Mouse (Mus musculus) heart, embryonic 15.5 days (tissue): Measurements from ENCODE around the gene Nebl. TPM values are rescaled to one million over a fixed set of nuclear protein-coding genes. Genes with fewer than 3 reads are reported as not detected.
"Not testable (repeated sequence)": the region's sequence is repeated elsewhere in the genome, so short reads cannot be mapped to it uniquely, and the experiment has no call there.

Source experiments
- ATAC-seq: fragments of 200-750 bp; cut with Nextera tagmentation; replicated peaks from 2 replicates; pipeline ENCODE4 v1.8.0; 2017; ENCODE audit warnings: low read depth, moderate TSS enrichment; ENCODE audit not compliant: insufficient number of reproducible peaks, insufficient read depth, low FRiP score
- H3K27ac ChIP-seq: fragments of 300-500 bp; sonication (generic); 2 replicates; pipeline ENCODE4 v1.5.1; 2015; ENCODE audit warnings: mild to moderate bottlenecking, inconsistent platforms
- H3K27me3 ChIP-seq: fragments of 300-500 bp; sonication (generic); 2 replicates; pipeline ENCODE4 v1.6.1; 2015; ENCODE audit warnings: inconsistent platforms
- H3K36me3 ChIP-seq: fragments of 300-500 bp; sonication (generic); 2 replicates; pipeline ENCODE4 v1.6.1; 2015; ENCODE audit warnings: mild to moderate bottlenecking, inconsistent platforms
- H3K4me1 ChIP-seq: fragments of 300-500 bp; sonication (generic); replicated peaks from 2 replicates; pipeline ENCODE4 v1.6.1; 2015; ENCODE audit warnings: inconsistent platforms
- H3K4me2 ChIP-seq: fragments of 300-500 bp; sonication (generic); 2 replicates; pipeline ENCODE4 v1.6.1; 2015; ENCODE audit warnings: inconsistent platforms, mild to moderate bottlenecking, moderate library complexity
- H3K4me3 ChIP-seq: fragments of 300-500 bp; sonication (generic); 2 replicates; pipeline ENCODE4 v1.5.1; 2015; ENCODE audit warnings: mild to moderate bottlenecking, inconsistent platforms
- H3K9ac ChIP-seq: fragments of 300-500 bp; sonication (generic); 2 replicates; pipeline ENCODE4 v1.6.1; 2015; ENCODE audit warnings: mild to moderate bottlenecking, inconsistent platforms
- H3K9me3 ChIP-seq: fragments of 300-500 bp; sonication (generic); replicated peaks from 2 replicates; pipeline ENCODE4 v1.6.1; 2016; ENCODE audit warnings: inconsistent platforms
- WGBS: fragments of 180-500 bp; shearing (Covaris S2); methylation state at CpG from one replicate; pipeline ENCODE4 v1.1.7; 2015; ENCODE audit warnings: mixed read lengths; 5-methylcytosine and 5-hydroxymethylcytosine counted together
- microRNA-seq: library from miRNA; unstranded; fragments of <30 nt; microRNA quantifications from one replicate; pipeline ENCODE4, GENCODE M21; 2016
- polyA plus RNA-seq: library from polyadenylated mRNA; unstranded; fragments of >200 nt; fragmentation: Nextera tagmentation; extraction: Ambion mirVana; gene quantifications from 2 replicates; pipeline ENCODE4 v1.2.1, GENCODE M21; 2015

The Nebl gene
- polyA plus RNA-seq, 1 experiment from 2014 or later, result 237 TPM

GRCm38 (mm10) chr2:17326590-17326989 is 404.7 kb downstream of the Nebl start:
- Histone ChIP-seq H3K27me3 (no peaks in the 10 kb centered on the region), H3K27ac (no peak overlapping the region), H3K9ac (no peak overlapping the region), H3K4me3 (no peak overlapping the region), H3K4me1 (no peaks in the 10 kb centered on the region), H3K4me2 (no peak overlapping the region), H3K36me3 (no peaks in the 10 kb centered on the region), H3K9me3 (no peaks in the 10 kb centered on the region)
- ATAC-seq, result no peak
- WGBS, result 81% methylated on average over 1 of the region's 1 CpGs

GRCm38 (mm10) chr2:17316850-17317249 is 414.4 kb downstream of the Nebl start:
- no peak overlapping the region for H3K4me2 ChIP-seq
- H3K27me3 ChIP-seq, result no peaks in the 10 kb centered on the region
- no peaks in the 10 kb centered on the region for H3K4me1 ChIP-seq
- H3K27ac ChIP-seq, result no peak overlapping the region
- H3K4me3 ChIP-seq, result no peak overlapping the region
- ATAC-seq, result no peak
- H3K36me3 ChIP-seq, result no peaks in the 10 kb centered on the region
- no peaks in the 10 kb centered on the region for H3K9me3 ChIP-seq
- H3K9ac ChIP-seq, result no peak overlapping the region
- WGBS, result 63% methylated on average over 5 of the region's 5 CpGs

GRCm38 (mm10) chr2:17301379-17301778 is 429.9 kb downstream of the Nebl start:
- Histone ChIP-seq H3K27me3 (no peaks in the 10 kb centered on the region), H3K9me3 (no peaks in the 10 kb centered on the region), H3K4me2 (no peak overlapping the region), H3K4me1 (no peaks in the 10 kb centered on the region), H3K36me3 (no peaks in the 10 kb centered on the region), H3K9ac (no peak overlapping the region), H3K4me3 (no peak overlapping the region), H3K27ac (no peak overlapping the region)
- ATAC-seq, result no peak

- Histone ChIP-seq H3K4me3 (no peak overlapping the region), H3K27ac (no peak overlapping the region), H3K36me3 (no peaks in the 10 kb centered on the region), H3K9me3 (no peaks in the 10 kb centered on the region), H3K9ac (no peak overlapping the region), H3K27me3 (no peaks in the 10 kb centered on the region), H3K4me1 (no peaks in the 10 kb centered on the region), H3K4me2 (no peak overlapping the region)
- WGBS, result 61% methylated on average over 1 of the region's 1 CpGs
- ATAC-seq, result no peak
Observed at GRCm38 (mm10) chr2:17297496-17297895, 433.8 kb downstream of the Nebl start.

- H3K9ac ChIP-seq, H3K9me3 ChIP-seq, H3K4me2 ChIP-seq, H3K27ac ChIP-seq, H3K4me1 ChIP-seq, H3K4me3 ChIP-seq, H3K36me3 ChIP-seq, ATAC-seq, H3K27me3 ChIP-seq: not testable (repeated sequence)
- 89% methylated on average over 4 of the region's 5 CpGs for WGBS
Observed at GRCm38 (mm10) chr2:17295257-17295656, 436.0 kb downstream of the Nebl start.

Small RNA genes within 50 kb of the gene (microRNA-seq; reads per million reads assigned to microRNA genes)
- gene Mir6419, result not detected
